Mouse (Mus musculus): ENCODE measurements around the gene Acvr1c. TPM values are rescaled to one million over a fixed set of nuclear protein-coding genes. Genes with fewer than 3 reads are reported as not detected.
A peak's percentile ranks its signal among the peaks of the same experiment; 100 is the strongest.

The Acvr1c gene
- polyA plus RNA-seq, 1 experiment from 2014 or later, result 0.88 TPM

- no peak for ATAC-seq
- H3K27me3 ChIP-seq, result no peaks in the 10 kb centered on the region
- no peaks in the 10 kb centered on the region for H3K4me1 ChIP-seq
- no peak overlapping the region for H3K27ac ChIP-seq
- H3K4me2 ChIP-seq, result no peak overlapping the region
- no peak overlapping the region for H3K9ac ChIP-seq
- H3K9me3 ChIP-seq (replicated peaks), result no peaks in the 10 kb centered on the region
- no peaks in the 10 kb centered on the region for H3K36me3 ChIP-seq (ENCODE audit: poor library complexity, severe bottlenecking)
- H3K4me3 ChIP-seq, result no peak overlapping the region
- WGBS, result 77% methylated on average over 2 of the region's 2 CpGs
Measured at GRCm38 (mm10) chr2:58350657-58351056, 7.0 kb downstream of the Acvr1c start.

- Histone ChIP-seq H3K27me3 (no peaks in the 10 kb centered on the region), H3K4me2 (no peak overlapping the region), H3K9ac (no peak overlapping the region), H3K9me3 (replicated peaks) (no peaks in the 10 kb centered on the region), H3K4me1 (no peaks in the 10 kb centered on the region), H3K36me3 (ENCODE audit: poor library complexity, severe bottlenecking) (no peaks in the 10 kb centered on the region), H3K27ac (no peak overlapping the region), H3K4me3 (no peak overlapping the region)
- ATAC-seq, result no peak
- WGBS, result 88% methylated on average over 5 of the region's 5 CpGs
Measured at GRCm38 (mm10) chr2:58336730-58337129, 21.0 kb downstream of the Acvr1c start.

GRCm38 (mm10) chr2:58329589-58329988 is 28.1 kb downstream of the Acvr1c start:
- ATAC-seq, result no peak
- H3K4me1 ChIP-seq, result 0 out of 2 replicates have a peak, but pooled peaks cover under 1% of the 10 kb centered on the region
- H3K4me2 ChIP-seq, result no peak overlapping the region
- H3K9ac ChIP-seq, result no peak overlapping the region
- H3K36me3 ChIP-seq (ENCODE audit: poor library complexity, severe bottlenecking), result no peaks in the 10 kb centered on the region
- H3K27me3 ChIP-seq, result no peaks in the 10 kb centered on the region
- H3K4me3 ChIP-seq, result no peak overlapping the region
- 83% methylated on average over 5 of the region's 5 CpGs for WGBS
- H3K9me3 ChIP-seq (replicated peaks), result no peaks in the 10 kb centered on the region
- no peak overlapping the region for H3K27ac ChIP-seq

GRCm38 (mm10) chr2:58324118-58324901 is 33.4 kb downstream of the Acvr1c start:
- H3K27ac ChIP-seq, result peak overlapping the region; percentile 72
- H3K9ac ChIP-seq, result peak overlapping the region; percentile 67
- H3K4me2 ChIP-seq, result peak overlapping the region; percentile 67
- ATAC-seq, result peak; percentile 91
- H3K36me3 ChIP-seq (ENCODE audit: poor library complexity, severe bottlenecking), result no peaks in the 10 kb centered on the region
- no peaks in the 10 kb centered on the region for H3K27me3 ChIP-seq
- 8% methylated on average over 23 of the region's 23 CpGs for WGBS
- no peaks in the 10 kb centered on the region for H3K9me3 ChIP-seq (replicated peaks)
- H3K4me3 ChIP-seq, result peak overlapping the region; percentile 43
- H3K4me1 ChIP-seq, result peaks cover 6% of the 10 kb centered on the region

- Histone ChIP-seq H3K4me1 (peaks cover 6% of the 10 kb centered on the region), H3K36me3 (ENCODE audit: poor library complexity, severe bottlenecking) (no peaks in the 10 kb centered on the region), H3K4me3 (no peak overlapping the region), H3K27ac (no peak overlapping the region), H3K4me2 (no peak overlapping the region), H3K27me3 (no peaks in the 10 kb centered on the region), H3K9me3 (replicated peaks) (no peaks in the 10 kb centered on the region), H3K9ac (no peak overlapping the region)
- no peak for ATAC-seq
- WGBS, result 68% methylated on average over 6 of the region's 6 CpGs
Measured at GRCm38 (mm10) chr2:58323274-58323673, 34.4 kb downstream of the Acvr1c start.

GRCm38 (mm10) chr2:58316186-58316585 is 41.5 kb downstream of the Acvr1c start:
- no peaks in the 10 kb centered on the region for H3K9me3 ChIP-seq (replicated peaks)
- no peak overlapping the region for H3K4me2 ChIP-seq
- no peak overlapping the region for H3K4me3 ChIP-seq
- H3K27me3 ChIP-seq, result no peaks in the 10 kb centered on the region
- no peaks in the 10 kb centered on the region for H3K36me3 ChIP-seq (ENCODE audit: poor library complexity, severe bottlenecking)
- H3K9ac ChIP-seq, result no peak overlapping the region
- whole genome bisulfite sequencing, result 88% methylated on average over 7 of the region's 7 CpGs
- H3K27ac ChIP-seq, result no peak overlapping the region
- ATAC-seq, result no peak
- H3K4me1 ChIP-seq, result no peaks in the 10 kb centered on the region

GRCm38 (mm10) chr2:58309695-58310094 is 48.0 kb downstream of the Acvr1c start:
- H3K9ac ChIP-seq, result no peak overlapping the region
- H3K4me2 ChIP-seq, result no peak overlapping the region
- no peaks in the 10 kb centered on the region for H3K36me3 ChIP-seq (ENCODE audit: poor library complexity, severe bottlenecking)
- no peak overlapping the region for H3K4me3 ChIP-seq
- no peaks in the 10 kb centered on the region for H3K4me1 ChIP-seq
- H3K27ac ChIP-seq, result no peak overlapping the region
- ATAC-seq, result no peak
- H3K27me3 ChIP-seq, result no peaks in the 10 kb centered on the region
- no peaks in the 10 kb centered on the region for H3K9me3 ChIP-seq (replicated peaks)
- WGBS, result 81% methylated on average over 3 of the region's 3 CpGs

- Histone ChIP-seq H3K9ac (no peak overlapping the region), H3K27me3 (no peaks in the 10 kb centered on the region), H3K4me3 (no peak overlapping the region), H3K4me2 (no peak overlapping the region), H3K27ac (no peak overlapping the region), H3K9me3 (replicated peaks) (no peaks in the 10 kb centered on the region), H3K4me1 (no peaks in the 10 kb centered on the region), H3K36me3 (ENCODE audit: poor library complexity, severe bottlenecking) (no peaks in the 10 kb centered on the region)
- ATAC-seq, result no peak
- WGBS, result 75% methylated on average over 3 of the region's 3 CpGs
Measured at GRCm38 (mm10) chr2:58304450-58304849, 53.2 kb downstream of the Acvr1c start.

GRCm38 (mm10) chr2:58289759-58290431 is 67.8 kb downstream of the Acvr1c start:
- Histone ChIP-seq H3K9me3 (replicated peaks) (no peaks in the 10 kb centered on the region), H3K4me3 (no peak overlapping the region), H3K36me3 (ENCODE audit: poor library complexity, severe bottlenecking) (no peaks in the 10 kb centered on the region), H3K9ac (no peak overlapping the region), H3K27me3 (no peaks in the 10 kb centered on the region), H3K4me2 (peak overlapping the region; percentile 3; the same call in 1 of the 2 replicates), H3K27ac (no peak overlapping the region), H3K4me1 (peaks cover 11% of the 10 kb centered on the region)
- ATAC-seq, result 0 out of 2 replicates have a peak, but pooled peaks have one; percentile 21
- WGBS, result 4% methylated on average over 9 of the region's 9 CpGs

GRCm38 (mm10) chr2:58289331-58289730 is 68.4 kb downstream of the Acvr1c start:
- ATAC-seq, result 0 out of 2 replicates have a peak, but pooled peaks have one; percentile 16

GRCm38 (mm10) chr2:58282259-58282910 is 75.3 kb downstream of the Acvr1c start:
- no peaks in the 10 kb centered on the region for H3K27me3 ChIP-seq
- H3K4me1 ChIP-seq, result no peaks in the 10 kb centered on the region
- H3K4me2 ChIP-seq, result no peak overlapping the region
- H3K36me3 ChIP-seq (ENCODE audit: poor library complexity, severe bottlenecking), result no peaks in the 10 kb centered on the region
- H3K4me3 ChIP-seq, result no peak overlapping the region
- H3K9ac ChIP-seq, result no peak overlapping the region
- no peaks in the 10 kb centered on the region for H3K9me3 ChIP-seq (replicated peaks)
- 54% methylated on average over 8 of the region's 8 CpGs for WGBS
- no peak overlapping the region for H3K27ac ChIP-seq
- ATAC-seq, result peak; percentile 83

More at GRCm38 (mm10) chr2:58289331-58289730, 68.4 kb downstream of the Acvr1c start:
- Histone ChIP-seq H3K4me2 (no peak overlapping the region), H3K9me3 (replicated peaks) (no peaks in the 10 kb centered on the region), H3K27me3 (no peaks in the 10 kb centered on the region), H3K36me3 (ENCODE audit: poor library complexity, severe bottlenecking) (no peaks in the 10 kb centered on the region), H3K4me3 (no peak overlapping the region), H3K9ac (no peak overlapping the region), H3K4me1 (peaks cover 11% of the 10 kb centered on the region), H3K27ac (no peak overlapping the region)
- WGBS, result 64% methylated on average over 6 of the region's 6 CpGs

GRCm38 (mm10) chr2:58281046-58281445 is 76.6 kb downstream of the Acvr1c start:
- H3K9ac ChIP-seq, result no peak overlapping the region
- H3K4me3 ChIP-seq, result no peak overlapping the region
- H3K27me3 ChIP-seq, result no peaks in the 10 kb centered on the region
- 66% methylated on average over 3 of the region's 3 CpGs for WGBS
- H3K27ac ChIP-seq, result no peak overlapping the region
- H3K4me2 ChIP-seq, result no peak overlapping the region
- no peaks in the 10 kb centered on the region for H3K4me1 ChIP-seq
- H3K9me3 ChIP-seq (replicated peaks), result no peaks in the 10 kb centered on the region
- ATAC-seq, result peak; percentile 38; the same call in 1 of the 2 replicates
- H3K36me3 ChIP-seq (ENCODE audit: poor library complexity, severe bottlenecking), result no peaks in the 10 kb centered on the region
